Mouse (Mus musculus) embryo, embryonic 10.5 days (tissue): Measurements from ENCODE around the gene Erp44.
A peak's percentile ranks its signal among the peaks of the same experiment; 100 is the strongest.

Source experiments
- DNase-seq: peaks from one replicate; pipeline ENCODE4 v3.0.0-alpha.2; 2015; ENCODE audit warnings: low spot score

The Erp44 gene

GRCm38 (mm10) chr4:48236721-48237120, 42.6 kb downstream of the Erp44 start:
- DNase-seq, result no peak

DNA sequence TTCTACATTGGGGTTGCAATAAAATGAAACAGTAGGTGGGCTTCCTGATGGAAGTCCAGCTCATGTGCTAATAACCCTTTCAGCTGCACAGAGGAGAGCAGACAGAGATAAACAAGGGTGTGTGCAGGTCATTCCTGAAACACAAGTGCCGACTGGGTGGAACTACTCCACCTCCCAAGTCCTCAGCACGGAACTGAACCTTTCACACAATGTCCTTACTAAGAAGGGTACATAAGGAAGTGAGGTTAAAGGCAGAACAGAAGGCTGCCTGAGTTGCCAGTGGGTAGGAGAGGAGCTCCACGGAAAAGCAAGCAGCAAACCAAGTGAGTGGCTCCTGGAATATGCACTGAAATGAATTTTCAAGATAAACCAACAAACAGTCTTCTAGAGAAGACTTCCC, 52.6 kb downstream of the Erp44 start:
- no peak for DNase-seq

DNA sequence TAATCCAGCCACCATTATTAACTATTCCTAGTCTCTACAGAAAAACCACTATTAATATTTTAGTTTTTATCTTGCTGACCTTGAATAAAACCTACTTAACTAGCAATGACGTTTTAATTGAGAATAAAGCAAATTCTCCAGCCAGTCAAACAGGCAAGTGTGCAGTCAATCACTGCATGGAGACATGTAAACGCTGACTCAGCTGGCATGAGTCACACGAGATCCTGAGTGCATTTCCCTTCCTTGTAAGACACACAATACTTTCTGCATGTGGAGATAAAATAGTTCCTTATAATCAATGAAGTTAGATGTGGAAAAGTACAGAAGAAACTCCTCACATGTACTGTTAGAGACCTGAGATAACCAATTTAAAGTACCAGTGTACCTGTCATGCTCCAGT, 53.8 kb downstream of the Erp44 start:
- DNase-seq, result no peak

GRCm38 (mm10) chr4:48225173-48225572, 54.2 kb downstream of the Erp44 start:
- peak; percentile 78 for DNase-seq

DNA sequence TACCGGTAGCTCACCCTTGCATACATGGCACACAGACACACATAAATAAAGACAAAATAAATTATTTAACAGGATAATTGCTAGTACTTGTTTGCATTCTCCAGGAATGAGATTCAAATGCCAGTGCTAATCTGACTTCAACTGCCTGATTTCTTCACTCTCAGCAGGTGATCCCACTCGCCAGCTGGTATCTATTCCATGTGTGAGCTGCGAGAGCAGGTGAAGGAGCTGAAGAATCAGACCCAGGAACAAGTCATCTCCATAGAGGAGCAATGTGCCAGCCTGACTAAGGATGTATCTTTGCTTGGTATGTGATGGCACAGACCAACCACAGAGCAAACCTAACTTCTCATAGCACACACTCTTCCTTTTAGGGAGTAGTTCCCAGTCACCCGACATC, 75.8 kb downstream of the Erp44 start:
- DNase-seq, result no peak

DNA sequence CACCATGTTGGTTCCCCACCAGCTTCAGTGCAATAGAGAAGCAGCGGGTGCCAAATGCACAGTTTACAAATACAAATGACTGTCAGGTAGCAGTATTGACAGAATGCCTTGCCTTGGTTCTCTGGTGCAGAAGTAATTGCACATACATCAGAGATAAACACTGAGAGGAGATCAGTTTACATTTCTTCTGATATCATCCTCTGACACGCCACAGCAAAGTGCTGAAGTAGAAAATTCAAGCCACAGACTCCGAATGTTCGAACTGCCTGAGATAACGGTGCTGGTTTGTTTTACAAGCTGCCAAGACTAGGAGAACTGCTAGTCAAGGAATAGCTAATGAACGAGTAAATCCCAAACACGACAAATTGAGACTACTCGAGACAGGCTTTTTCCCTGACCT, 80.9 kb downstream of the Erp44 start:
- DNase-seq, result no peak

DNA sequence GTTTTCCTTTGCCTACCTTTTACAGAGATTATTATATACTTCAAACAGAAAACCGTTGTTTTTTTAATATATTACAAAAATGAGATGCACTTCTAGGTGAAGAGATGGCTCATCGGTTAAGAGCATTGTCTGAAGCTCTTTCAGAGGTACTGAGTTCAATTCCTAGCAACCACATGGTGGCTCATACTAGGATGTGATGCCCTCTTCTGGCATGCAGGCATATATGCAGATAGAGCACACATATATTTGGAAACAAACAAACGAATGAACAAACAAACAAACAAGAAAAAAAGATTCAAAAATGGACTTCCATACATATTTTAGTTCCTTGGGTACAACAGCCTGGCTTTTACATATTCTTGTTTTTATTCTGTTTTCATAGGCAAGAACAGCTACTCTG, 81.4 kb downstream of the Erp44 start:
- DNase-seq, result no peak

- no peak for DNase-seq
These were observed 97.1 kb downstream of the Erp44 start for GRCm38 (mm10) chr4:48182115-48182806.

DNA sequence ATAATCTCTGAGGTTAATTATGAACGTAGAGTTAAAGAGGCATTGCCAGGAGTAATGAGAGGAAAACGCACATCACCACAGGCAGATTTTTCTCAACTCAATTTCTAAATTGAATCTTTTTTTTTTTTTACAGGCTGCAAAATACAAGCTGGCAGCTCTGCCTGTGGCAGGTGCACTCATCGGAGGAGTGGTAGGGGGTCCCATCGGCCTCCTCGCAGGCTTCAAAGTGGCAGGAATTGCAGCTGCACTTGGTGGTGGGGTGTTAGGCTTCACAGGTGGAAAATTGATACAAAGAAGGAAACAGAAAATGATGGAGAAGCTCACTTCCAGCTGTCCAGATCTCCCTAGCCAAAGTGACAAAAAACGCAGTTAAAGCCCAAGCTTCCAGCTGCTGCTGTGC, 98.0 kb downstream of the Erp44 start:
- no peak for DNase-seq

- no peak for DNase-seq
These were observed 98.4 kb downstream of the Erp44 start for GRCm38 (mm10) chr4:48180922-48181321.

DNA sequence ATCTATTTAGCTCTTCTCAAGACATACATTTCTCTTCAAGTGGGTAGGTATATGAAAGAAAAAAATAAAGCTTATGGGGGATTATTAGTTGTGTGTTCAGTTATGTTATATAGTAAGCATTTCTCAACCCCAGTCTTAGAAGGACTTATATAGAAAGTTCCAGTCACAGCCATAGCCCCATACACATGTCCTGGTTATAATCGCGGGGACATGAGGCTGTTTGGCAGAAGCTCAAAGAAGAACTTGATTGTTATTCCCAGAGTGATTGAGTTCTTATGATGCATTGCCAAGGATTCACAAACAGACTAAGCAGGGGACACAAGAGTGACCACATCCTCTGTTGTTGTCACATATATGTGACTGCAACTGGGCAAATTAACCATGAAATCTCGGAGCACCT, 103.7 kb downstream of the Erp44 start:
- DNase-seq, result no peak

DNA sequence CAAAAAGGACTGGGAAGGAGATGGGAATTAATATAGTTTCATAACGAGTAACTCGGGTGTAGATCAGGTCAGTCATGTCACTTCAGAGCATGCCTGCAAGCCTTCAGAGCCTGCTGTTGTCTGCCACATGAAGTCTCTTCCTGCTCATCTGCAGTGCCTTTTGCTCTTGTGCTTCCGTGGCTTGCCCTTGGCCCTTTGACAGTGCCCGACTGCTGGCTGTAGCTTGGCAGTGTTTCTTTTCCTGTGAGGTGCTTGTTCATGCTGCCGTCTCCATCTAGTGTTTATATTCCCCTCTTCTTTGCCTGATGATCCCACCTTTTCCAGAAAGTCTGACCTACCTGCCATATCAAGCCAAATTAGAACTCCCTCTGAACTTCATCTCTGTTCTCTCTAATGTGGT, 115.5 kb downstream of the Erp44 start:
- DNase-seq, result no peak

GRCm38 (mm10) chr4:48160386-48160785, 119.0 kb downstream of the Erp44 start:
- DNase-seq, result no peak

- DNase-seq, result no peak
These were observed 123.5 kb downstream of the Erp44 start for GRCm38 (mm10) chr4:48155864-48156263.

DNA sequence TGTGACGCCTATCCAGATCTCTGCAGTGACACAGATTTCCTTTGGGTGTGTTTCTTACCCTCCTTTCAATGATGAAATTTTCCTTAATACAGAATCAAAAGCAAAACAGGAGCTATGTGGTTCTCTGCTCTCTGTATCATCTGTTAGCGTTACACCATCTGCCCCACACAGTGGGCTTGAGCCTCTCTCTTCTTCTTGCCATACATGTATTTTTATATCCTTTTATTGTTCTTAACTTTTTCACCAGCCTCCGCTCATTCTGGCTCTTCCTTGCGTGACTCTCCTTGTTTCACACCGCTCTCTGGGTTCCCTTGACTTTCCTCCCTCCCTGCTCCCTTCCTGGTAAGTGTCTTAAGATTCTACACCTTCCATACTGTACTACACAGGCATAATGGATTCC, 126.1 kb downstream of the Erp44 start:
- DNase-seq, result no peak

- no peak for DNase-seq
These were observed 129.9 kb downstream of the Erp44 start for GRCm38 (mm10) chr4:48149492-48149891.
